Mouse (Mus musculus): ENCODE measurements around the gene Fam168a.

The Fam168a gene

GRCm38 (mm10) chr7:100811912-100812311 is 105.5 kb downstream of the Fam168a start:
- Histone ChIP-seq H3K9me3 (ENCODE audit: low read length) (no peaks in the 10 kb centered on the region), H3K4me1 (replicated peaks; ENCODE audit: low read depth, low read length) (peaks cover 50% of the 10 kb centered on the region), H3K36me3 (ENCODE audit: insufficient read depth, low read length) (peaks cover 15% of the 10 kb centered on the region), H3K4me3 (replicated peaks; ENCODE audit: low read length) (no peak overlapping the region), H3K27me3 (ENCODE audit: insufficient read depth, low read length) (no peaks in the 10 kb centered on the region)
- no peak for TF ChIP-seq POU5F1 (IDR thresholded peaks at IDR 0.05; ENCODE audit: borderline replicate concordance, low read length)
- no peak for TF ChIP-seq NANOG (IDR thresholded peaks at IDR 0.05; ENCODE audit: borderline replicate concordance, low read length)
- no peak for TF ChIP-seq CTCF (conservative IDR thresholded peaks at IDR 0.05; ENCODE audit: low read length)

GRCm38 (mm10) chr7:100812641-100813040 is 106.2 kb downstream of the Fam168a start:
- Histone ChIP-seq H3K27me3 (ENCODE audit: insufficient read depth, low read length) (no peaks in the 10 kb centered on the region), H3K4me1 (replicated peaks; ENCODE audit: low read depth, low read length) (peaks cover 57% of the 10 kb centered on the region), H3K9me3 (ENCODE audit: low read length) (no peaks in the 10 kb centered on the region), H3K4me3 (replicated peaks; ENCODE audit: low read length) (no peak overlapping the region), H3K36me3 (ENCODE audit: insufficient read depth, low read length) (peaks cover 15% of the 10 kb centered on the region)
- no peak for TF ChIP-seq POU5F1 (IDR thresholded peaks at IDR 0.05; ENCODE audit: borderline replicate concordance, low read length)
- no peak for TF ChIP-seq NANOG (IDR thresholded peaks at IDR 0.05; ENCODE audit: borderline replicate concordance, low read length)
- no peak for TF ChIP-seq CTCF (conservative IDR thresholded peaks at IDR 0.05; ENCODE audit: low read length)

DNA sequence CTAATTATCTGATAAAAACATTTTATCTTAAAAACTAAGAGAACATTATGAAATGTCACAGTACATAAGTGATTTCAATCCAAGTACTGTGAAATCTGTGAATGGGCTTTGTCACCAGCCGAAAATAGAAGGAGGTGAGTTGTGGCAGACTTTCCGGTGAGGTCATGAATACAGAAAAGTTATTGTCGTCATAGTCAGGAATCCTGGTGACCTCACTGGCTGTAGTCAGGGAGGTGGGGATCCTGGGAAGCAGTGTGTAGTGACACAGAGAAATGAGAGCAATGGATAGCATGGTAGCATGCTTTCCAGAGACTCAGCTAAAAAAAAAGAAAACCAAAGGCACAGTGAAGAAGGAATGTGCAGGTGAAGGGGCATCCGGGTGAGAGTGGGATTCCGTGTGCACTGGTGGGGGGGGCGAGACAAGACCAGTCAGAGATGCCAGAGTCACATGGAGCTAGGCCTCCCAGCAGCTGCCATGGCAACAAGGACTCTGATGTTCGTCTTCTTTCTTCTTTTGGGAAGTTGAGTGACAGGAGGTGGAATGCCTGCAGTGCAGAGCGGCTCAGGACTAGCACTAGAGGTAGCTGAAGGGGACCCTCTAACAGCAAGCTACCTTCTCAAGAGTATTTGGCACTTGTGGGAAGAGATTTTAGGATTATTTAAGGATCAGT is 109.6 kb downstream of the Fam168a start:
- no peak for TF ChIP-seq NANOG (IDR thresholded peaks at IDR 0.05; ENCODE audit: borderline replicate concordance, low read length)
- no peak for TF ChIP-seq POU5F1 (IDR thresholded peaks at IDR 0.05; ENCODE audit: borderline replicate concordance, low read length)
- TF ChIP-seq CTCF (conservative IDR thresholded peaks at IDR 0.05; ENCODE audit: low read length) = no peak
- Histone ChIP-seq H3K36me3 (ENCODE audit: insufficient read depth, low read length) (peaks cover 15% of the 10 kb centered on the region; the same call in 1 of the 2 replicates), H3K9me3 (ENCODE audit: low read length) (no peaks in the 10 kb centered on the region), H3K4me1 (replicated peaks; ENCODE audit: low read depth, low read length) (peaks cover 73% of the 10 kb centered on the region), H3K27me3 (ENCODE audit: insufficient read depth, low read length) (no peaks in the 10 kb centered on the region), H3K4me3 (replicated peaks; ENCODE audit: low read length) (no peak overlapping the region)

- Histone ChIP-seq H3K4me1 (replicated peaks; ENCODE audit: low read depth, low read length) (peaks cover 72% of the 10 kb centered on the region), H3K36me3 (ENCODE audit: insufficient read depth, low read length) (peaks cover 15% of the 10 kb centered on the region; the same call in 1 of the 2 replicates), H3K9me3 (ENCODE audit: low read length) (no peaks in the 10 kb centered on the region), H3K27me3 (ENCODE audit: insufficient read depth, low read length) (no peaks in the 10 kb centered on the region), H3K4me3 (replicated peaks; ENCODE audit: low read length) (peak overlapping the region; percentile 2; the same call in 1 of the 2 replicates)
- peak; percentile 60; the same call in 1 of the 2 replicates for TF ChIP-seq NANOG (IDR thresholded peaks at IDR 0.05; ENCODE audit: borderline replicate concordance, low read length)
- no peak for TF ChIP-seq CTCF (conservative IDR thresholded peaks at IDR 0.05; ENCODE audit: low read length)
These were observed 110.5 kb downstream of the Fam168a start for GRCm38 (mm10) chr7:100816759-100817441.

GRCm38 (mm10) chr7:100817442-100817760 is 111.0 kb downstream of the Fam168a start:
- Histone ChIP-seq H3K4me3 (replicated peaks; ENCODE audit: low read length) (peak overlapping the region; percentile 2; the same call in 1 of the 2 replicates), H3K36me3 (ENCODE audit: insufficient read depth, low read length) (peaks cover 15% of the 10 kb centered on the region; the same call in 1 of the 2 replicates), H3K9me3 (ENCODE audit: low read length) (no peaks in the 10 kb centered on the region), H3K27me3 (ENCODE audit: insufficient read depth, low read length) (no peaks in the 10 kb centered on the region), H3K4me1 (replicated peaks; ENCODE audit: low read depth, low read length) (peaks cover 67% of the 10 kb centered on the region)
- no peak for TF ChIP-seq CTCF (conservative IDR thresholded peaks at IDR 0.05; ENCODE audit: low read length)
- peak; percentile 2; the same call in 1 of the 2 replicates for TF ChIP-seq NANOG (IDR thresholded peaks at IDR 0.05; ENCODE audit: borderline replicate concordance, low read length)

GRCm38 (mm10) chr7:100818401-100819064 is 112.1 kb downstream of the Fam168a start:
- Histone ChIP-seq H3K9me3 (ENCODE audit: low read length) (no peaks in the 10 kb centered on the region), H3K4me1 (replicated peaks; ENCODE audit: low read depth, low read length) (peaks cover 56% of the 10 kb centered on the region), H3K27me3 (ENCODE audit: insufficient read depth, low read length) (no peaks in the 10 kb centered on the region), H3K4me3 (replicated peaks; ENCODE audit: low read length) (no peak overlapping the region), H3K36me3 (ENCODE audit: insufficient read depth, low read length) (peaks cover 19% of the 10 kb centered on the region; the same call in 1 of the 2 replicates)
- TF ChIP-seq NANOG (IDR thresholded peaks at IDR 0.05; ENCODE audit: borderline replicate concordance, low read length) = no peak
- no peak for TF ChIP-seq POU5F1 (IDR thresholded peaks at IDR 0.05; ENCODE audit: borderline replicate concordance, low read length)
- TF ChIP-seq CTCF (conservative IDR thresholded peaks at IDR 0.05; ENCODE audit: low read length) = no peak

DNA sequence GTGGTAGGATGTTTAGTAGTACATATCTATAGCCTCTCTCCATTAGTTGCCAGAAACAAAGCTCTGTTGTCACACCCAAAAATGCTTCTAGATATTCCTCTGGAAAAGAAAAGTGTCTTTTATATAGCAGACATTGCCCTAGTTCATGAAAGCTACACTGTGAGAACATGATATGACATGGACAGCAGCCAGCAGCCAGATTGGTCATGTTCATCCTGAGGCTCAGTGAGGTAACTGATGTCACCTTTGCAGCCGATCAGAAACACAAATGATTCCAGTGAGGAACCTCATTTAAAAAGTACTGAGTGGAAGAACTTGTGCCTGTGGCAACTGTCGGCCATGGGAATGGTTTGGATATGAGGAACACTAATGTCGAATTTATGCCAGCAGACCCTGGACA is 118.2 kb downstream of the Fam168a start:
- TF ChIP-seq CTCF (conservative IDR thresholded peaks at IDR 0.05; ENCODE audit: low read length) (no peak), POU5F1 (IDR thresholded peaks at IDR 0.05; ENCODE audit: borderline replicate concordance, low read length) (no peak), NANOG (IDR thresholded peaks at IDR 0.05; ENCODE audit: borderline replicate concordance, low read length) (no peak)
- Histone ChIP-seq H3K27me3 (ENCODE audit: insufficient read depth, low read length) (no peaks in the 10 kb centered on the region), H3K4me3 (replicated peaks; ENCODE audit: low read length) (no peak overlapping the region), H3K9me3 (ENCODE audit: low read length) (no peaks in the 10 kb centered on the region), H3K36me3 (ENCODE audit: insufficient read depth, low read length) (peaks cover 41% of the 10 kb centered on the region), H3K4me1 (replicated peaks; ENCODE audit: low read depth, low read length) (0 out of 2 replicates have a peak, but pooled peaks cover 2% of the 10 kb centered on the region)

- Histone ChIP-seq H3K36me3 (ENCODE audit: insufficient read depth, low read length) (peaks cover 56% of the 10 kb centered on the region), H3K4me1 (replicated peaks; ENCODE audit: low read depth, low read length) (0 out of 2 replicates have a peak, but pooled peaks cover 2% of the 10 kb centered on the region), H3K27me3 (ENCODE audit: insufficient read depth, low read length) (no peaks in the 10 kb centered on the region), H3K9me3 (ENCODE audit: low read length) (no peaks in the 10 kb centered on the region), H3K4me3 (replicated peaks; ENCODE audit: low read length) (no peak overlapping the region)
- TF ChIP-seq NANOG (IDR thresholded peaks at IDR 0.05; ENCODE audit: borderline replicate concordance, low read length) (no peak), CTCF (conservative IDR thresholded peaks at IDR 0.05; ENCODE audit: low read length) (no peak), POU5F1 (IDR thresholded peaks at IDR 0.05; ENCODE audit: borderline replicate concordance, low read length) (no peak)
These were observed 122.1 kb downstream of the Fam168a start for GRCm38 (mm10) chr7:100828549-100828948.

Data from E14TG2a.4 (cell line).